Mouse (Mus musculus) heart, embryonic 16.5 days (tissue): ENCODE results near the gene Plekha8. TPM values are rescaled to one million over a fixed set of nuclear protein-coding genes. Genes with fewer than 3 reads are reported as not detected.

Experiments used
- ATAC-seq: fragments of 200-750 bp; cut with Nextera tagmentation; replicated peaks from 2 replicates; pipeline ENCODE4 v1.8.0; 2017; ENCODE audit warnings: moderate number of reproducible peaks; ENCODE audit not compliant: insufficient read depth, low FRiP score; ENCODE audit errors: extremely low read depth
- H3K27ac ChIP-seq: fragments of 300-500 bp; sonication (generic); 2 replicates; pipeline ENCODE4 v1.5.1; 2014; ENCODE audit warnings: mild to moderate bottlenecking, low read length, control low read depth, moderate library complexity
- H3K27me3 ChIP-seq: fragments of 300-500 bp; sonication (generic); 2 replicates; pipeline ENCODE4 v1.6.1; 2014; ENCODE audit warnings: low read length, mixed read lengths; ENCODE audit not compliant: control insufficient read depth, insufficient read depth
- H3K36me3 ChIP-seq: fragments of 300-500 bp; sonication (generic); 2 replicates; pipeline ENCODE4 v1.6.1; 2014; ENCODE audit not compliant: control insufficient read depth, insufficient read depth
- H3K4me1 ChIP-seq: fragments of 300-500 bp; sonication (generic); 2 replicates; pipeline ENCODE4 v1.6.1; 2014; ENCODE audit warnings: low read length, mixed read lengths; ENCODE audit not compliant: control insufficient read depth, insufficient read depth
- H3K4me2 ChIP-seq: fragments of 300-500 bp; sonication (generic); 2 replicates; pipeline ENCODE4 v1.6.1; 2014; ENCODE audit warnings: low read depth, mild to moderate bottlenecking, control low read depth, low read length
- H3K4me3 ChIP-seq: fragments of 300-500 bp; sonication (generic); 2 replicates; pipeline ENCODE4 v1.5.1; 2014; ENCODE audit warnings: mild to moderate bottlenecking, control low read depth, low read length
- H3K9ac ChIP-seq: fragments of 300-500 bp; sonication (generic); 2 replicates; pipeline ENCODE4 v1.6.1; 2014; ENCODE audit warnings: low read length, control low read depth
- H3K9me3 ChIP-seq: fragments of 300-500 bp; sonication (generic); replicated peaks from 2 replicates; pipeline ENCODE4 v1.6.1; 2016; ENCODE audit warnings: low read length; ENCODE audit not compliant: control insufficient read depth
- WGBS: fragments of 180-500 bp; shearing (Covaris S2); extraction: QIAGEN DNeasy Blood & Tissue Kit; methylation state at CpG from one replicate; pipeline ENCODE4 v1.1.7; 2014; 5-methylcytosine and 5-hydroxymethylcytosine counted together
- polyA plus RNA-seq: library from polyadenylated mRNA; unstranded; fragments of >200 nt; fragmentation: Nextera tagmentation; extraction: Ambion mirVana; gene quantifications from 2 replicates; pipeline ENCODE4 v1.2.1, GENCODE M21; 2015

Gene Plekha8
- polyA plus RNA-seq: 4.5 and 5.5 TPM in 2 replicates

GRCm38 (mm10) chr6:54594469-54595329 lies at the start of gene Plekha8:
Gene Plekha8 (plus strand): TSS chr6:54595111.
- peak within 1 kb of the TSS; percentile 89 for H3K4me3 ChIP-seq
- peak within 1 kb of the TSS; percentile 89 for H3K9ac ChIP-seq
- peak; percentile 91 for ATAC-seq
- H3K9me3 ChIP-seq: no peaks in the 10 kb centered on the region
- H3K27me3 ChIP-seq: no peaks in the 10 kb centered on the region
- H3K36me3 ChIP-seq: no peaks in the 10 kb centered on the region
- peak within 1 kb of the TSS; percentile 79 for H3K4me2 ChIP-seq
- under 1% methylated on average over 44 of the region's 49 CpGs for WGBS
- H3K27ac ChIP-seq: peak within 1 kb of the TSS; percentile 78
- peaks cover 27% of the 10 kb centered on the region for H3K4me1 ChIP-seq

- 44% methylated on average over 13 of the region's 13 CpGs for WGBS
- Histone ChIP-seq H3K4me1 (peaks cover 11% of the 10 kb centered on the region), H3K4me3 (no peak overlapping the region), H3K9ac (no peak overlapping the region), H3K36me3 (no peaks in the 10 kb centered on the region), H3K27ac (no peak overlapping the region), H3K27me3 (no peaks in the 10 kb centered on the region), H3K9me3 (no peaks in the 10 kb centered on the region), H3K4me2 (no peak overlapping the region)
- ATAC-seq: no peak
These were observed 46.4 kb upstream of the Plekha8 start for GRCm38 (mm10) chr6:54548314-54549019.

GRCm38 (mm10) chr6:54549311-54549710 lies 45.6 kb upstream of the Plekha8 start:
- peaks cover 13% of the 10 kb centered on the region for H3K4me1 ChIP-seq
- H3K4me2 ChIP-seq: no peak overlapping the region
- no peaks in the 10 kb centered on the region for H3K36me3 ChIP-seq
- no peak overlapping the region for H3K9ac ChIP-seq
- no peaks in the 10 kb centered on the region for H3K9me3 ChIP-seq
- no peak overlapping the region for H3K27ac ChIP-seq
- no peaks in the 10 kb centered on the region for H3K27me3 ChIP-seq
- no peak overlapping the region for H3K4me3 ChIP-seq
- WGBS: 76% methylated on average over 4 of the region's 4 CpGs
- no peak for ATAC-seq

GRCm38 (mm10) chr6:54550801-54551323 lies 44.0 kb upstream of the Plekha8 start:
- no peaks in the 10 kb centered on the region for H3K9me3 ChIP-seq
- ATAC-seq: 0 out of 2 replicates have a peak, but pooled peaks have one; percentile 23

GRCm38 (mm10) chr6:54552721-54553413 lies 42.0 kb upstream of the Plekha8 start:
- no peaks in the 10 kb centered on the region for H3K36me3 ChIP-seq
- no peaks in the 10 kb centered on the region for H3K27me3 ChIP-seq
- H3K4me3 ChIP-seq: no peak overlapping the region
- no peak overlapping the region for H3K9ac ChIP-seq
- 86% methylated on average over 9 of the region's 9 CpGs for WGBS
- H3K27ac ChIP-seq: no peak overlapping the region
- no peak overlapping the region for H3K4me2 ChIP-seq
- no peaks in the 10 kb centered on the region for H3K9me3 ChIP-seq
- no peak for ATAC-seq
- peaks cover 13% of the 10 kb centered on the region for H3K4me1 ChIP-seq

More at GRCm38 (mm10) chr6:54550801-54551323, 44.0 kb upstream of the Plekha8 start:
- Histone ChIP-seq H3K9ac (no peak overlapping the region), H3K4me3 (no peak overlapping the region), H3K36me3 (no peaks in the 10 kb centered on the region), H3K27ac (no peak overlapping the region), H3K4me2 (no peak overlapping the region), H3K27me3 (no peaks in the 10 kb centered on the region), H3K4me1 (peaks cover 13% of the 10 kb centered on the region)
- WGBS: 33% methylated on average over 6 of the region's 7 CpGs

GRCm38 (mm10) chr6:54553632-54554031 lies 41.3 kb upstream of the Plekha8 start:
- 74% methylated on average over 2 of the region's 2 CpGs for WGBS
- Histone ChIP-seq H3K36me3 (no peaks in the 10 kb centered on the region), H3K4me3 (no peak overlapping the region), H3K27me3 (no peaks in the 10 kb centered on the region), H3K27ac (no peak overlapping the region), H3K4me1 (peaks cover 8% of the 10 kb centered on the region; the same call in 1 of the 2 replicates), H3K4me2 (no peak overlapping the region), H3K9ac (no peak overlapping the region), H3K9me3 (no peaks in the 10 kb centered on the region)
- no peak for ATAC-seq

GRCm38 (mm10) chr6:54554341-54555110 lies 40.4 kb upstream of the Plekha8 start:
- no peaks in the 10 kb centered on the region for H3K27me3 ChIP-seq
- H3K9ac ChIP-seq: no peak overlapping the region
- no peak overlapping the region for H3K4me3 ChIP-seq
- no peak overlapping the region for H3K4me2 ChIP-seq
- no peaks in the 10 kb centered on the region for H3K36me3 ChIP-seq
- no peak overlapping the region for H3K27ac ChIP-seq
- H3K4me1 ChIP-seq: peaks cover 8% of the 10 kb centered on the region; the same call in 1 of the 2 replicates
- ATAC-seq: no peak
- no peaks in the 10 kb centered on the region for H3K9me3 ChIP-seq
- WGBS: 54% methylated on average over 8 of the region's 8 CpGs

GRCm38 (mm10) chr6:54555816-54556215 lies 39.1 kb upstream of the Plekha8 start:
- 54% methylated on average over 1 of the region's 1 CpGs for WGBS
- Histone ChIP-seq H3K4me1 (peaks cover 4% of the 10 kb centered on the region; the same call in 1 of the 2 replicates), H3K27me3 (no peaks in the 10 kb centered on the region), H3K9me3 (no peaks in the 10 kb centered on the region), H3K27ac (no peak overlapping the region), H3K36me3 (no peaks in the 10 kb centered on the region), H3K4me3 (no peak overlapping the region), H3K4me2 (no peak overlapping the region), H3K9ac (no peak overlapping the region)
- ATAC-seq: no peak
